Mouse (Mus musculus) brain, adult 2 months (tissue): ENCODE data around the gene Akap14.
"Not testable (repeated sequence)": the region's sequence is repeated elsewhere in the genome, so short reads cannot be mapped to it uniquely, and the experiment has no call there.

Source experiments
- DNase-seq: peaks from one replicate; pipeline ENCODE4 v3.0.0; 2011; ENCODE audit warnings: low read depth, low spot score

Gene Akap14

GRCm38 (mm10) chrX:37168742-37169141 lies at the start of gene Akap14:
TSS of gene Akap14 (minus strand) at chrX:37168842.
- DNase-seq: no peak

- no peak for DNase-seq
Measured at GRCm38 (mm10) chrX:37210941-37211340, 42.3 kb upstream of the Akap14 start, which contains the start of gene Gm9. TSS of gene Gm9 (minus strand) at chrX:37211041.

GRCm38 (mm10) chrX:37198676-37199075 lies 30.0 kb upstream of the Akap14 start:
- no peak for DNase-seq

- DNase-seq: peak; percentile 27
Measured at GRCm38 (mm10) chrX:37191744-37192379, 23.2 kb upstream of the Akap14 start.

GRCm38 (mm10) chrX:37191105-37191743 lies 22.6 kb upstream of the Akap14 start, which contains the start of the genes Ndufa1 and Rnf113a1:
TSS of gene Ndufa1 (minus strand) at chrX:37191163.
TSS of gene Rnf113a1 (plus strand) at chrX:37191245.
- peak; percentile 94 for DNase-seq

- no peak for DNase-seq
Measured at GRCm38 (mm10) chrX:37190755-37191104, 22.1 kb upstream of the Akap14 start.

- peak; percentile 17 for DNase-seq
Measured at GRCm38 (mm10) chrX:37184401-37184800, 15.8 kb upstream of the Akap14 start.

- peak; percentile 68 for DNase-seq
Measured at GRCm38 (mm10) chrX:37167085-37167484, 1.6 kb downstream of the Akap14 start.

GRCm38 (mm10) chrX:37163115-37163514 lies 5.5 kb downstream of the Akap14 start:
- DNase-seq: no peak

- no peak for DNase-seq
Measured at GRCm38 (mm10) chrX:37161169-37161568, 7.5 kb downstream of the Akap14 start.

GRCm38 (mm10) chrX:37157839-37158238 lies 10.8 kb downstream of the Akap14 start:
- peak; percentile 14 for DNase-seq

- peak; percentile 34 for DNase-seq
Measured at GRCm38 (mm10) chrX:37144954-37145353, 23.7 kb downstream of the Akap14 start.

GRCm38 (mm10) chrX:37144498-37144897 lies 24.1 kb downstream of the Akap14 start:
- not testable (repeated sequence) for DNase-seq

GRCm38 (mm10) chrX:37141732-37142131 lies 26.9 kb downstream of the Akap14 start:
- no peak for DNase-seq

- DNase-seq: peak; percentile 94
Measured at GRCm38 (mm10) chrX:37126671-37127358, 41.8 kb downstream of the Akap14 start, which contains the start of gene Nkap. TSS of gene Nkap (plus strand) at chrX:37126795.

- no peak for DNase-seq
Measured at GRCm38 (mm10) chrX:37125511-37125910, 43.1 kb downstream of the Akap14 start.

GRCm38 (mm10) chrX:37120212-37120611 lies 48.4 kb downstream of the Akap14 start:
- no peak for DNase-seq

- no peak for DNase-seq
Measured at GRCm38 (mm10) chrX:37119585-37119984, 49.1 kb downstream of the Akap14 start.

GRCm38 (mm10) chrX:37117085-37117484 lies 51.6 kb downstream of the Akap14 start:
- DNase-seq: no peak

- DNase-seq: no peak
Measured at GRCm38 (mm10) chrX:37110881-37111193, 57.8 kb downstream of the Akap14 start.

GRCm38 (mm10) chrX:37110193-37110880 lies 58.3 kb downstream of the Akap14 start, which contains the start of gene Upf3b:
TSS of gene Upf3b (minus strand) at chrX:37110322.
- peak; percentile 98 for DNase-seq
